In the genomic region with DNA sequence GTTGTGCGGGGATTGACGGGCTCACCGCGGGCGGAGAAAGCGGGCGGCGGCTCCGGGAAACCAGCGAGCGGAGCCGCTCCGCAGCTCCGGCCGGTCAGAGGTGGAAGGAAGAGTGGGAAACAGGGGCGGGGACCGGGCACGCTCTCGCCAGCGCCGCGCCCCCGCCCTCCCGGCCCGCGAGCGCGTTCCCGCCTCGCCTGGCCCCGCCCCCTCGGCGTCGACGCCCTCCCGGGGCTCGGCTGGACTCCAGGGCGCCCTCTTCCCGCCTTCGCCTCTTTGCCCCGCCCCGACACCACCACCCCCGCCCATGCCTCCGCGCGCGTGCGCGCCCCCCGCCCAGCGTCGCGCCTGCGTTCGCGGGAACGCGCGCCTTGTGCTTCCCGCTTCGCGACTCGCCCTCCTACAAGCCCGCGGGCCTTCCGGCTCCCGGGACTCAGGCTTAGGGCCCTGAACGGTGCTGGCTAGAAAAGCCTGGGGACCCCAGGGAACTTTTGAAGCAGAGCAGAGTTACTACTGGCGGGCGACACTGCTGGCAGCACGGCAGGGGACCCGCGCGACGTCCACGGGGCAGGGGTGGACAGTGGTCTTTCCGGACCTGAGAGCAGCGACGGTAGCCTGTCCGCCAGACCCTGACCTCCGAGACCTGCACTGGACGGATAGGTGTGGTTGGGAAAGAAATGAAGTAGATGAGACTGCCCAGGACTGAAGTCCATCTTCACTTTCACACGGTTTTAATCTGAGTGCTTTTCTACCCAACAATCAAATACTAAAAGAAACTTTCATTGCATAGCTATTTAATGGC, we compare ENCODE assay signal across 8 mouse cellular contexts. TPM values are rescaled to one million over a fixed set of nuclear protein-coding genes. Genes with fewer than 3 reads are reported as not detected.
A peak's percentile ranks its signal among the peaks of the same experiment; 100 is the strongest.
DNase-seq lines count a peak whose midpoint lies in the region; ATAC-seq and TF ChIP-seq lines count a peak whose summit lies in the region.

Ptbp3 (minus strand) TSS at position 190 of the 802 bp plus-strand sequence.

- H3K9me3 ChIP-seq in ES-Bruce4 (replicated peaks; ENCODE audit: control insufficient read depth, insufficient read depth, low read length, poor library complexity, severe bottlenecking), result no peaks in the 10 kb centered on the region
- no peaks in the 10 kb centered on the region for H3K9me3 ChIP-seq in forebrain, embryonic 13.5 days (replicated peaks)
- H3K9me3 ChIP-seq in liver, postnatal 0 days (ENCODE audit: low read length), result no peaks in the 10 kb centered on the region
- no peaks in the 10 kb centered on the region for H3K9me3 ChIP-seq in neural tube, embryonic 14.5 days (ENCODE audit: control insufficient read depth, low read length)

- H3K4me3 ChIP-seq in ES-Bruce4 (ENCODE audit: low read depth, low read length), result peak within 1 kb of the TSS; percentile 92
- H3K4me3 ChIP-seq in forebrain, embryonic 13.5 days, result peak within 1 kb of the TSS; percentile 80
- peak within 1 kb of the TSS; percentile 97 for H3K4me3 ChIP-seq in liver, postnatal 0 days (ENCODE audit: low read depth, low read length)
- peak within 1 kb of the TSS; percentile 89 for H3K4me3 ChIP-seq in neural tube, embryonic 14.5 days (ENCODE audit: low read depth, low read length)

- TF ChIP-seq CTCF in ES-Bruce4 (IDR thresholded peaks at IDR 0.05; ENCODE audit: low read depth, low read length), result no peak
- TF ChIP-seq CTCF in liver, postnatal 0 days (IDR thresholded peaks at IDR 0.05; ENCODE audit: low read depth), result peak; percentile 19; the same call in 1 of the 2 replicates

- TF ChIP-seq POLR2A in ES-Bruce4 (IDR thresholded peaks at IDR 0.05; ENCODE audit: insufficient read depth, low read length), result no peak

- H3K27ac ChIP-seq in ES-Bruce4 (ENCODE audit: insufficient read depth, low read length), result peak within 1 kb of the TSS; percentile 44; the same call in 1 of the 2 replicates
- H3K27ac ChIP-seq in forebrain, embryonic 13.5 days, result peak within 1 kb of the TSS; percentile 83
- H3K27ac ChIP-seq in liver, postnatal 0 days (ENCODE audit: low read depth), result peak within 1 kb of the TSS; percentile 100
- H3K27ac ChIP-seq in neural tube, embryonic 14.5 days (ENCODE audit: low read depth, low read length), result peak within 1 kb of the TSS; percentile 92

- no peak for TF ChIP-seq EP300 in ES-Bruce4 (IDR thresholded peaks at IDR 0.05; ENCODE audit: insufficient read depth, low read depth, low read length)
- TF ChIP-seq EP300 in liver, postnatal 0 days (IDR thresholded peaks at IDR 0.05; ENCODE audit: low read depth), result peak; percentile 50; the same call in 1 of the 2 replicates

- peak; percentile 81 for ATAC-seq in cerebellum, adult (ENCODE audit: insufficient number of reproducible peaks, low FRiP score, low TSS enrichment)
- peak; percentile 90 for ATAC-seq in forebrain, embryonic 13.5 days
- peak; percentile 92 for ATAC-seq in liver, postnatal 0 days
- peak; percentile 92 for ATAC-seq in neural tube, embryonic 14.5 days (ENCODE audit: low read depth)

- under 1% methylated on average over 48 of the region's 83 CpGs for WGBS in forebrain, embryonic 13.5 days
- WGBS in large intestine, adult 2 months, result under 1% methylated on average over 81 of the region's 83 CpGs
- under 1% methylated on average over 42 of the region's 83 CpGs for WGBS in liver, postnatal 0 days (ENCODE audit: insufficient replicate concordance)
- under 1% methylated on average over 75 of the region's 83 CpGs for WGBS in neural tube, embryonic 14.5 days

- H3K36me3 ChIP-seq in ES-Bruce4 (ENCODE audit: control insufficient read depth, insufficient read depth, low read length, poor library complexity, severe bottlenecking), result no peaks in the 10 kb centered on the region
- H3K36me3 ChIP-seq in forebrain, embryonic 13.5 days (ENCODE audit: poor library complexity, severe bottlenecking), result no peaks in the 10 kb centered on the region
- H3K36me3 ChIP-seq in liver, postnatal 0 days (replicated peaks; ENCODE audit: insufficient read depth, low read length), result no peaks in the 10 kb centered on the region
- H3K36me3 ChIP-seq in neural tube, embryonic 14.5 days (ENCODE audit: control insufficient read depth, insufficient read depth, low read length), result no peaks in the 10 kb centered on the region

- peak within 1 kb of the TSS; percentile 77 for H3K4me2 ChIP-seq in forebrain, embryonic 13.5 days
- peak within 1 kb of the TSS; percentile 97 for H3K4me2 ChIP-seq in liver, postnatal 0 days (ENCODE audit: low read depth, low read length)
- H3K4me2 ChIP-seq in neural tube, embryonic 14.5 days (ENCODE audit: low read depth, low read length), result peak within 1 kb of the TSS; percentile 88

- intact Hi-C loops in heart, postnatal 10 days (cut with DNase I), result loop anchor here (5.0 kb wide), 1 partner anchor 352 kb away; no protein-coding TSS in a partner anchor

- peak; percentile 94 to 95 for DNase-seq in heart, postnatal 10 days
- peak; percentile 77 for DNase-seq in large intestine, adult 2 months (ENCODE audit: low read depth, low spot score)
- DNase-seq in liver, postnatal 0 days, result peak; percentile 98
- DNase-seq in testis, postnatal 10 days (ENCODE audit: low spot score), result peak; percentile 98

- H3K9ac ChIP-seq in ES-Bruce4 (ENCODE audit: low read depth, poor library complexity, severe bottlenecking), result peak within 1 kb of the TSS; percentile 98
- peak within 1 kb of the TSS; percentile 84 for H3K9ac ChIP-seq in forebrain, embryonic 13.5 days
- peak within 1 kb of the TSS; percentile 99 for H3K9ac ChIP-seq in liver, postnatal 0 days (replicated peaks)
- peak within 1 kb of the TSS; percentile 88 for H3K9ac ChIP-seq in neural tube, embryonic 14.5 days (replicated peaks; ENCODE audit: low read depth, low read length)

- no peaks in the 10 kb centered on the region for H3K4me1 ChIP-seq in ES-Bruce4 (ENCODE audit: control insufficient read depth, insufficient read depth, low read length)
- H3K4me1 ChIP-seq in forebrain, embryonic 13.5 days, result peaks cover 6% of the 10 kb centered on the region; the same call in 1 of the 2 replicates
- H3K4me1 ChIP-seq in liver, postnatal 0 days (ENCODE audit: insufficient read depth), result peaks cover 20% of the 10 kb centered on the region
- H3K4me1 ChIP-seq in neural tube, embryonic 14.5 days (ENCODE audit: control insufficient read depth, insufficient read depth, low read length), result peaks cover 13% of the 10 kb centered on the region

- H3K27me3 ChIP-seq in ES-Bruce4 (ENCODE audit: control insufficient read depth, insufficient read depth, low read length, poor library complexity, severe bottlenecking), result peaks cover 1% of the 10 kb centered on the region; the same call in 1 of the 2 replicates
- H3K27me3 ChIP-seq in forebrain, embryonic 13.5 days, result peaks cover 9% of the 10 kb centered on the region; the same call in 1 of the 2 replicates
- no peaks in the 10 kb centered on the region for H3K27me3 ChIP-seq in liver, postnatal 0 days (ENCODE audit: insufficient read depth, low read length)
- no peaks in the 10 kb centered on the region for H3K27me3 ChIP-seq in neural tube, embryonic 14.5 days (ENCODE audit: control insufficient read depth, insufficient read depth, low read length)

RNA-seq across cellular contexts. Expression of gene Ptbp3, which starts in this region (rescaled TPM):
- 113 and 126 TPM in 2 replicates for polyA plus RNA-seq in ES-Bruce4 (2011; ENCODE audit: insufficient read depth, insufficient read length, low read depth, missing spikeins)
- 16.0 and 18.7 TPM in 2 replicates for polyA plus RNA-seq in forebrain, embryonic 13.5 days (2015; fragmentation: Nextera tagmentation; extraction: Ambion mirVana)
- total RNA-seq in heart, postnatal 10 days (2021), result 10 to 100 TPM; 57.4 to 57.9 TPM
- 30.5 and 84.6 TPM in 2 replicates for polyA plus RNA-seq in large intestine, adult 2 months (2012; rRNA removed)
- 35.6 and 36.3 TPM in 2 replicates for polyA plus RNA-seq in liver, postnatal 0 days (2015; fragmentation: Nextera tagmentation; extraction: Ambion mirVana)
- polyA plus RNA-seq in neural tube, embryonic 14.5 days (2014; fragmentation: Nextera tagmentation; extraction: Ambion mirVana), result 19.9 and 34.0 TPM in 2 replicates

Comparison
In these comparisons a context has a peak if more than half of its experiments do, and no peak if none do; other contexts are left out.
1. Peak in every context shown above with its lines: DNase-seq, ATAC-seq, H3K4me3 ChIP-seq and H3K27ac ChIP-seq.
2. H3K27ac ChIP-seq: peak in every context shown above with its lines; median percentile 100 in liver, postnatal 0 days; 92 in neural tube, embryonic 14.5 days; 83 in forebrain, embryonic 13.5 days; 44 in ES-Bruce4.